Mouse (Mus musculus): Measurements from ENCODE around the gene Atp6v1e2. TPM values are rescaled to one million over a fixed set of nuclear protein-coding genes. Genes with fewer than 3 reads are reported as not detected.

Gene Atp6v1e2
- polyA plus RNA-seq, 1 experiment from 2014 or later: not detected

DNA sequence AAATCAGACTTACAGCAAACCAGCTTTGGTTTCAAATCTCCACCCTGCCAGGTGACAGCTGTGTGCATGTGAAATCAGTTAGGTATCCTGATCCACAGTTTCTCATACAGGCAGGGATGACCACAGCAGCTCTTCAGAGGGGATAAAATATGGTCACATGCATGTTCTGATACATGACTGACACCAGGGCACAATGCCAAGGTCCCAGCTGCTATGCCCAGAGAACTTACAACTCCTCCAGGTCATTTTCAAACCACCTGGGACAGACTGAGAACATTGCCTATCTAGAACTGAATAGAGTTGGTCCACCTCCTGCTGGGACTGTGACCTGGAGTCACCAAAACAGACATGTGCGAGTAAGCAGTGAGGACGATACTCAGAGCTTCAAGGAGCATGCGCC, 40.6 kb downstream of the Atp6v1e2 start:
- no peak overlapping the region for H3K27ac ChIP-seq
- peaks cover 40% of the 10 kb centered on the region for H3K4me1 ChIP-seq (replicated peaks)
- H3K9me3 ChIP-seq: no peaks in the 10 kb centered on the region
- H3K36me3 ChIP-seq: no peaks in the 10 kb centered on the region
- no peak for DNase-seq (ENCODE audit: low spot score)
- 84% methylated on average over 3 of the region's 3 CpGs for WGBS
- peaks cover 19% of the 10 kb centered on the region for H3K27me3 ChIP-seq (ENCODE audit: insufficient read depth, poor library complexity, severe bottlenecking)
- no peak overlapping the region for H3K4me3 ChIP-seq

GRCm38 (mm10) chr17:86906601-86907000, 41.1 kb downstream of the Atp6v1e2 start:
- Histone ChIP-seq H3K4me1 (replicated peaks) (peaks cover 36% of the 10 kb centered on the region), H3K36me3 (no peaks in the 10 kb centered on the region), H3K9me3 (no peaks in the 10 kb centered on the region), H3K27me3 (ENCODE audit: insufficient read depth, poor library complexity, severe bottlenecking) (peaks cover 19% of the 10 kb centered on the region), H3K4me3 (no peak overlapping the region), H3K27ac (no peak overlapping the region)
- DNase-seq (ENCODE audit: low spot score): no peak
- 38% methylated on average over 6 of the region's 6 CpGs for WGBS

GRCm38 (mm10) chr17:86906136-86906461, 41.6 kb downstream of the Atp6v1e2 start:
- no peak overlapping the region for H3K4me3 ChIP-seq
- H3K9me3 ChIP-seq: no peaks in the 10 kb centered on the region
- peaks cover 19% of the 10 kb centered on the region for H3K27me3 ChIP-seq (ENCODE audit: insufficient read depth, poor library complexity, severe bottlenecking)
- H3K27ac ChIP-seq: peak overlapping the region; percentile 46; the same call in 1 of the 2 replicates
- 4% methylated on average over 9 of the region's 9 CpGs for WGBS
- peak; percentile 85 for DNase-seq (ENCODE audit: low spot score)
- no peaks in the 10 kb centered on the region for H3K36me3 ChIP-seq
- peaks cover 34% of the 10 kb centered on the region for H3K4me1 ChIP-seq (replicated peaks)

DNA sequence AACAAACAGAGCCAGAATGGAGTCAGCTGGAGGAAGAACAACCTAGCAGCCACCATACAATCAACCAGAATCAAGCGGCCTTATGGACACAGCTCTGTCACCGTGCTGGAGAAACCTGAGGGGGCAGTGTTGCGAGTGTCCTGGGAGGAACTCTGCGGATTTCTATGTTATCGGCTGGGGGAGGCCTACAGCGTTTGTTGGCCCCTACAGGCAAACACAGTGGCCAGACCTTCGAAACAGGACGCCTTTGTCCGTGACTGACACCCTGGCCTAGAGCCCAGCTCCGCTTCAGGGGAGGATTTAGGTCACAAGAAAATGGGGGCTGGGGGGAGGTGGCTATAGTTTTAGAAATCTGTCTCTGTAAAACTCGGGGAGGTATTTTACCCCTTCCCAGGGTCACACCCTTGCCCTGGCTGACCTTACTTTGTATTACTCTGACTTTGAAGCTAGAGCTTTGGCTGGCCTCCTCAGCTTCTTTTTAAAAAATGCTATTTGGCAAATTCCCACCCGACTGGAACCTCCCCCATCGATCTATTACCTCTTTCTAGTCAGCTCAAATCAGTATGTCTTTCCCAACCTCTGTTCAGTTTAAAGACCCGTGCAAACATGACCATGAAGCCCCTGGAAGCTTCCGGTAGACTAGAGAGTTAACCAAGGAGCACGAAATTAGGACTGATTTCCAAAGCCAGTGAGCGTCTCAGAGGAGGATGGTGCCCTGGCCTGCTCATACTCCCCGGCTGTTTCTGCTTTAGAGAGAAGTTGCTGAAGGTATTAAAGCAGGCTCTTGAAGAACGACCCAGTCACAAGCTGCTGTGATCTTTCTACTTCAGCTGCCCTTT, 42.2 kb downstream of the Atp6v1e2 start:
- H3K4me3 ChIP-seq: no peak overlapping the region; the same call in 1 of the 2 replicates
- no peaks in the 10 kb centered on the region for H3K9me3 ChIP-seq
- peaks cover 34% of the 10 kb centered on the region for H3K4me1 ChIP-seq (replicated peaks)
- WGBS: 23% methylated on average over 19 of the region's 19 CpGs
- peaks cover 19% of the 10 kb centered on the region for H3K27me3 ChIP-seq (ENCODE audit: insufficient read depth, poor library complexity, severe bottlenecking)
- DNase-seq (ENCODE audit: low spot score): peak; percentile 68
- H3K36me3 ChIP-seq: no peaks in the 10 kb centered on the region
- H3K27ac ChIP-seq: peak overlapping the region; percentile 46

DNA sequence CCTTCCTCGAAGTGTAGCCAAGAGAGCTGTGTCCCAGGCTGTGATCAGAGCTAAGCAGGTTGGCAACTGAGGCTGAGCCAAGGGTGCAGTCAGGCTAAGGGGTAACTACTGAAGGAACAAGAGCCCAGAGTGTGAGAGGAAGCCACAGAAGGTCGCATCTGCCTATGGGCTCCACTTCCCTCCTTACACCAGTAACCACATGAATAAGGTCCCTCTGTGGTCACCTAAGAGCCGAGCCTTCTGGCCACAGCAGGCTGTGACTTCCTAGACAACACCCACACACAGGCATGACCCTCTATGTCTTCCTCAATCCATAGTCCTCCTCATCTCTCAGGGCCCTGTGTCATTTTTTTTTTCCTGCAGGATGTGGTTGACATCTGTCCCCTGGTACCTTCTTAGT, 43.5 kb downstream of the Atp6v1e2 start:
- Histone ChIP-seq H3K4me1 (replicated peaks) (peaks cover 34% of the 10 kb centered on the region), H3K4me3 (no peak overlapping the region), H3K9me3 (no peaks in the 10 kb centered on the region), H3K27ac (no peak overlapping the region), H3K36me3 (no peaks in the 10 kb centered on the region), H3K27me3 (ENCODE audit: insufficient read depth, poor library complexity, severe bottlenecking) (peaks cover 19% of the 10 kb centered on the region)
- WGBS: 80% methylated on average over 3 of the region's 3 CpGs
- no peak for DNase-seq (ENCODE audit: low spot score)

- Histone ChIP-seq H3K27ac (no peak overlapping the region), H3K4me3 (no peak overlapping the region), H3K27me3 (ENCODE audit: insufficient read depth, poor library complexity, severe bottlenecking) (peaks cover 19% of the 10 kb centered on the region), H3K36me3 (no peaks in the 10 kb centered on the region), H3K4me1 (replicated peaks) (peaks cover 33% of the 10 kb centered on the region), H3K9me3 (no peaks in the 10 kb centered on the region)
- no peak for DNase-seq (ENCODE audit: low spot score)
- 48% methylated on average over 7 of the region's 7 CpGs for WGBS
Observed at GRCm38 (mm10) chr17:86903596-86903995, 44.1 kb downstream of the Atp6v1e2 start.

DNA sequence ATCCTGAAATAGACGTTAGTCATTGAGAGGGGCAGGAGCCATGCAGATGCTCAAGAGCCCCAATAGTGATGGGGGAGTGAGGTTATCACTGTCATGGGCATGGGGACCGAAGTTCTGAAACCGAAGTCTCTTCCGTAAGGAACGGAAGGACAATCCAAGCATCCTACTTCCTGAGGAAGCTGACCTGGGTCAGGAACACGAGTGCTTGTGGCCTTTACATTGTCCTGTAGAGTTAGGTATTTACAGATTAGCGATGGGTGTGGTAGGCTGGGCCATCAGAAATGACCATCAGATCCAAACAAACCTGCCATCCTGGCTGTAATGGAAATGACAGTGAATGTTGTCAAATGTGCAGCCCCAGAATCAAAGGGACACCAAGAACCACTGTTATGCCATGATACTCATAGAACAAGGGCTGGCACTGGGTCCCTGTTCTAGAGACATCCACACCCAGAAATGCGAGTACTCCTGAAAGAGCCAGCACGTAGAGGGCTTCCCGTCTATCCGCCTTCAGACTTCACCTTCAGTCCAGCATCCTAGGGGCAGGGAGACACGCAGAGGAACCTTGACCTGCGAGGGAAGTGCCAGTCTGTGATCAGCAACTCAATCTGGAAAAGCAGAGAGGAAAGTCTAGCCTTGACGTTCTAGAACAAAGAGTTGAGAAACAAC, 45.2 kb downstream of the Atp6v1e2 start:
- H3K4me1 ChIP-seq (replicated peaks): peaks cover 28% of the 10 kb centered on the region
- WGBS: 93% methylated on average over 14 of the region's 14 CpGs
- no peak for DNase-seq (ENCODE audit: low spot score)
- H3K9me3 ChIP-seq: no peaks in the 10 kb centered on the region
- no peak overlapping the region for H3K4me3 ChIP-seq
- H3K27me3 ChIP-seq (ENCODE audit: insufficient read depth, poor library complexity, severe bottlenecking): peaks cover 16% of the 10 kb centered on the region
- no peaks in the 10 kb centered on the region for H3K36me3 ChIP-seq
- H3K27ac ChIP-seq: no peak overlapping the region

DNA sequence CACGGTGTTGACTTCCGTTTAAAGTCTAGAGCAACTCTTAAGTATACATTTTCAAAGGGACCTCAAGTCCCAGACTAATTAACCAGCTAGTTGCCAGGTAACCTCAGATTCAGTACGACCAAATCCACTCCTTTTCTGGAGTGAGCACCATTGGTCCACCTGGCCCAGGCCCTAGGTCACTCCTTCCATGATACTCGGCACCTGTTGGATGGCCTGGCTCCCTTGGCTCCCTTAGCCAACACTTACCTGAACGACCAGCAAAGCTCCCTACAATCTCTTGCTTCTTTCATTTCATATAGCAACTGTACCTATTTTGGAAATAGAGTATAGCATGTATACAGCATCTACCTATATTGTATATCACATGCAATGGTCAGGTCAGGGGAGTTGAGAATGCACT, 47.1 kb downstream of the Atp6v1e2 start:
- H3K4me3 ChIP-seq: no peak overlapping the region
- no peak overlapping the region for H3K27ac ChIP-seq
- no peaks in the 10 kb centered on the region for H3K36me3 ChIP-seq
- no peak for DNase-seq (ENCODE audit: low spot score)
- H3K27me3 ChIP-seq (ENCODE audit: insufficient read depth, poor library complexity, severe bottlenecking): peaks cover 13% of the 10 kb centered on the region; the same call in 1 of the 2 replicates
- H3K9me3 ChIP-seq: no peaks in the 10 kb centered on the region
- 81% methylated on average over 5 of the region's 5 CpGs for WGBS
- peaks cover 23% of the 10 kb centered on the region for H3K4me1 ChIP-seq (replicated peaks)

- no peak for DNase-seq (ENCODE audit: low spot score)
- peaks cover 11% of the 10 kb centered on the region; the same call in 1 of the 2 replicates for H3K27me3 ChIP-seq (ENCODE audit: insufficient read depth, poor library complexity, severe bottlenecking)
- H3K27ac ChIP-seq: no peak overlapping the region
- H3K36me3 ChIP-seq: no peaks in the 10 kb centered on the region
- no peak overlapping the region for H3K4me3 ChIP-seq
- H3K9me3 ChIP-seq: no peaks in the 10 kb centered on the region
- WGBS: 89% methylated on average over 5 of the region's 5 CpGs
- peaks cover 16% of the 10 kb centered on the region for H3K4me1 ChIP-seq (replicated peaks)
Observed at GRCm38 (mm10) chr17:86899821-86900220, 47.9 kb downstream of the Atp6v1e2 start.

GRCm38 (mm10) chr17:86897486-86898165, 50.1 kb downstream of the Atp6v1e2 start:
- no peaks in the 10 kb centered on the region for H3K4me1 ChIP-seq (replicated peaks)
- no peaks in the 10 kb centered on the region for H3K36me3 ChIP-seq
- H3K4me3 ChIP-seq: no peak overlapping the region
- DNase-seq (ENCODE audit: low spot score): no peak
- no peaks in the 10 kb centered on the region for H3K9me3 ChIP-seq
- H3K27ac ChIP-seq: no peak overlapping the region
- no peaks in the 10 kb centered on the region; the same call in 1 of the 2 replicates for H3K27me3 ChIP-seq (ENCODE audit: insufficient read depth, poor library complexity, severe bottlenecking)
- 92% methylated on average over 6 of the region's 6 CpGs for WGBS

DNA sequence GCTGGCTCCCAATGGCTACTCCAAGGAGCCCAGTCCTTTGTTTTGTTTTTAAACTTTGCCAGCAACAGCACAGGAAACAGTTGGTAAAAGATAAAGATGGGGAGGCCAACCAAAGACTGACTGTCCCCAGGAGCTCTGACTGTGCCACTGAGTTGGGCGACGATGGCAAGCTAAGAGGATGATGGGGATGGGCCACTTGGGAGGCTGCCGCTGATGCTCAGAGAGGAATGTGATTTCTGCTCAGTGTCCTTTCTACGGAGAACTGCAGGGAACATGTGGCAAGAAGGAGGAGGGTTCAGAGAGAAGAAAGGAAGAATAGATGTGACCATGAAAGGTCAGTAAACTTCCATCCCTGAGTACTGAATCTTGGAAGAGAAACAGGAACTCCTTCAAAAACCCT, 52.5 kb downstream of the Atp6v1e2 start:
- WGBS: 77% methylated on average over 4 of the region's 4 CpGs
- DNase-seq (ENCODE audit: low spot score): no peak

More for the DNA sequence above, 52.5 kb downstream of the Atp6v1e2 start:
- H3K9me3 ChIP-seq: no peaks in the 10 kb centered on the region
- no peak overlapping the region for H3K27ac ChIP-seq
- H3K27me3 ChIP-seq (ENCODE audit: insufficient read depth, poor library complexity, severe bottlenecking): no peaks in the 10 kb centered on the region; the same call in 1 of the 2 replicates
- H3K4me1 ChIP-seq (replicated peaks): no peaks in the 10 kb centered on the region
- H3K4me3 ChIP-seq: no peak overlapping the region
- H3K36me3 ChIP-seq: no peaks in the 10 kb centered on the region

All from hindbrain, embryonic 10.5 days (tissue).